Mouse (Mus musculus) B cell, adult (primary cell): Measurements from ENCODE around the gene Celf5. TPM values are rescaled to one million over a fixed set of nuclear protein-coding genes. Genes with fewer than 3 reads are reported as not detected.

Experiments
- total RNA-seq: library from RNA; stranded (reverse); gene quantifications from 4 replicates; pipeline ENCODE4 v1.2.4, GENCODE M21; 2023; ENCODE audit not compliant: inconsistent age

Gene Celf5
- total RNA-seq, result 0.13 TPM in 1 of 4 replicates, not detected in the others

DNA sequence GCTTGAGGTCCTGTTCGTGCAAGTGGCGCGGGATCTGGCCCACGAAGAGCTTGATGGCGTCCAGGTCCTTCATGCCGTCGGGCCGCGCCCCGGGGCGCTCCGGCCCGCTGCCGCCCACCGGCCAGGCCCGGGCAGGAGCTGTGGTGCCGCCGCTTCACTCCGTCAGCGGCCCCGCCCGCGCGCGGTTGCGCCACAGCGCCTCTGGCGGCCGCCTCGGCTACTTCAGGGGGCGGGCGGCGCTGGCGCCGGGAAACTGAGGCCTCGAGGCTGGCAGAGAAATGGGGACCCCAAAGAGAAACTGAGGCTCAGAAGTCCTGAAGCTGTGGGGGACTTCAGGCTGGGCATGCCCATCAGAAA lies at the start of gene Celf5:
Gene Celf5, minus strand, starts transcription at position 177 of the 357 bp plus-strand sequence.

DNA sequence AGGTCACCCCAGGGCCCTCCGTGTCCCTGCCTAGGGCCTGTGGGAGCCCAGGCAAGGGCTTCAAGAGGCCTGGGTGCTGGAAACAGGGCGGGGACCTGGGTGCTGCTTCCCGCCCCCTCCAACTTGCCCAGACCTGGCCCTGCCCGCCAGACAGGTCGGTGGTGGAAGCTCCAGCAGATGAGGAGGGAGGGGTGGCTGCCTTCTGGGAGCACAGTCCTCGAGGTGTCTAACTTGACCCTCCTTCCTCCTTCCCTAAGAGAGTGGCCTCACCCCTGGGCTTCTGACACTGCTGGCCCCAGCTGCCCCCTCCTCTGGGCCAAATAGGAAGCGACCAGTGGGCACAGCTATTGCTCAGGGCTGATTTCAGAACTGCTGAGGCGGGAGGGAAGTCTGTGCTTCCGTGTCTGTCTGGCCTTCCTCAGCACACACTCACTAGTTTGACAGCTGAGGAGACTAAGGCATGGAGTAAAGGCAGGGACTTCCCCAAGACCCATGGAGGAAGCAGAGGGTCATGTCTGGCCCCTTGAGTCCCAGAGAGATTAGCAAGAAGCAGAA lies 41.6 kb upstream of the Celf5 start, which contains the start of gene Gna15:
Gene Gna15, minus strand, starts transcription at position 175 of the 555 bp plus-strand sequence.

DNA sequence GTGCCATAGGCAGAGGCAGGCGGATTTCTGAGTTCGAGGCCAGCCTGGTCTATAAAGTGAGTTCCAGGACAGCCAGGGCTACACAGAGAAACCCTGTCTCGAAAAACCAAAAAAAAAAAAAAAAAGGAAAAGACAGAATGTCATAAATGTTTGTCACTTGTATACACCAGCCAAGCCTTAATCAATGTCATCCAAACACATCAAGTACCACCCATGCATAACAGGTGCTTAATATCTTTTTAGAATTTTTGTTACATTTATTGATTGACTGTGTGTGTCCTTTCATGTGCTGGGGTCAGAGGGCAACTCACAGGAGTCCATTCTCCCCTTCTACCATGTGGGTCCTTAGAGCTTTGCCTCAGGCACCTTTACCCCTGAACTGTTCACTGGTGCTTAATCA lies 17.5 kb upstream of the Celf5 start, which contains the start of gene S1pr4:
Gene S1pr4, minus strand, starts transcription at position 101 of the 400 bp plus-strand sequence.

DNA sequence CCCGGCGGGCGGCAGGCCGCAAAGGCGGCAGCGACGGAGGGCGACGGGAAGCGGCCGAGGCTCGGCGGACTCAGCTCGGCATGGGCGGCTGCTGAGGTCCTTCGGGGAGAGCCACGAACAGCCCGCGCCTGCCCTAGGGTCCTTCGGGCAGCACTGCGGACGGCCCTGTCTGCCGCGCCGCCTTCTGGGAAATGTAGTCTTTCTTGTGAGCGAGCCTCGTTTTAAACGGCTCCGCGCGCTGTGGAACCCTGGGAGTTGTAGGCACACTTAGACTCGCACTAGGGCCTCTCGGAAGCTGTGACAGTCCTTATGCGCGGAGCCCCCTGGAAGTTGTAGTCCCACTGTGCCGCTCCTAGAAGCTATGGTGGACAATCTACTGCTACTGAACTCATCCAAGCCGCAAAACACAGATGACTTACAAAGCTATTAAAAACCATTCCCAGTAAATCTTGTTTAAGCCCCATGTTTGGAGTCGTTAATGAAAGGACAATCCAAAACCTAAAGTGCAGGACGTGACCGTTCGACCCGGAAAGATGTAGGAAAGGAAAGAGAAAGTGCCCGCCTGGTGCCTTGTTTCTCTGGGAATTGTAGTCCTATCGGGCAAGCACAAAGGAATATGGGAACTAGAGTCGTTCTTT lies 13.9 kb upstream of the Celf5 start, which contains the start of gene Ncln:
Gene Ncln, minus strand, starts transcription at position 129 of the 638 bp plus-strand sequence.

DNA sequence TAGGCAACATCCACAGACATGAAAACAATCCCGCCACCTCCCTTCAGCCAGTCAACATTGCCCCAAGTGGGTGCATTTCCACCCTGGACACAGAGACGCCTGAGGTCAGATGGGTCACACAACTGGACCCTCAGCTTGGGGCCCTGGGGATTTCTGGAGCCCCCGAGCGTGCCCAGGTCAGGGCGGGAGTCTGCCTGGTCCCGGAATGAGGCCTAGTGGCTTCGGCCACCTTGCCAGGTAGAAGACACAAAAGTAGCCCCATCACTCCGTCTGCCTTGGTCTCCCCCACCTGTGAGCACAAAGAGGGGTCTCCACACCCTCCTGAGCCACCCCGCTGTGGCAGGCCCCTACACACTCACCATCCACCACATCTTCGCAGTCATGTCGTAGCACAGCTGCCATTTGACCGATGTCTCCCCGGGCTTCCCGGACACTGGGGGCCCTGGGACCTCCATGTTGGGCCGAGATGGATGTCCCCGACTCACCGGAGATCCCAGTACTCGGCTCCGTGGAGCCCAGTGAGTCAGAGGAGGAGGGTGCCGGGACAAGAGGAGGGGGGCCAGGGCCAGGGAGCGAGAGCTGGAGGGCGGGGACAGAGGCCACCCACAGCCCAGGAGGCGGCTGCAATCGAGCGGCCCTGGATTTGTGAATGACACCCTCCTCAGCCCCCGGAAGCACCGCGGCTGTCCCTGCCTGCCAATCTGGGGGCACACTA lies 27.2 kb downstream of the Celf5 start, which contains the start of gene Nfic:
Gene Nfic, minus strand, starts transcription at position 455 of the 715 bp plus-strand sequence.

Other genes starting within 250 kb of the Celf5 start
- 2.6 to 7.2 TPM (median 4.5 TPM) in 4 replicates for gene Zfr2, start 249.6 kb downstream of the Celf5 start, total RNA-seq
- 22.2 to 31.3 TPM (median 26.5 TPM) in 4 replicates for gene Matk, start 229.8 kb downstream of the Celf5 start, total RNA-seq
- gene Mrpl54, start 215.8 kb downstream of the Celf5 start, total RNA-seq, result 128 to 138 TPM (median 136 TPM) in 4 replicates
- 41.2 to 44.0 TPM (median 42.6 TPM) in 4 replicates for gene Apba3, start 215.7 kb downstream of the Celf5 start, total RNA-seq
- 12.7 to 18.0 TPM (median 17.5 TPM) in 4 replicates for gene Tjp3, start 191.1 kb downstream of the Celf5 start, total RNA-seq
- 150 to 166 TPM (median 155 TPM) in 4 replicates for gene Pip5k1c, start 189.7 kb downstream of the Celf5 start, total RNA-seq
- gene Cactin, start 161.6 kb downstream of the Celf5 start, total RNA-seq, result 45.1 to 49.2 TPM (median 46.9 TPM) in 4 replicates
- gene Tbxa2r, start 154.0 kb downstream of the Celf5 start, total RNA-seq, result 3.0 to 4.6 TPM (median 3.8 TPM) in 4 replicates
- gene Gipc3, start 139.4 kb downstream of the Celf5 start, total RNA-seq, result 0.42 to 1.0 TPM (median 0.82 TPM) in 4 replicates
- 64.5 to 77.9 TPM (median 72.9 TPM) in 4 replicates for gene Hmg20b, start 132.2 kb downstream of the Celf5 start, total RNA-seq
- gene Mfsd12, start 125.2 kb downstream of the Celf5 start, total RNA-seq, result 9.2 to 15.5 TPM (median 12.6 TPM) in 4 replicates
- gene 4930404N11Rik, start 116.9 kb downstream of the Celf5 start, total RNA-seq, result 5.8 to 7.9 TPM (median 7.7 TPM) in 4 replicates
- 38.8 to 48.3 TPM (median 46.2 TPM) in 4 replicates for gene Fzr1, start 104.2 kb downstream of the Celf5 start, total RNA-seq
- gene Dohh, start 98.3 kb downstream of the Celf5 start, total RNA-seq, result 33.2 to 44.7 TPM (median 38.4 TPM) in 4 replicates
- gene Gm48551, start 98.2 kb downstream of the Celf5 start, total RNA-seq, result 1.4 to 2.8 TPM (median 1.9 TPM) in 4 replicates
- gene Gm48552, start 93.7 kb downstream of the Celf5 start, total RNA-seq, result 1.8 to 11.0 TPM (median 4.5 TPM) in 4 replicates
- gene Smim24, start 89.7 kb downstream of the Celf5 start, total RNA-seq, result 4.3 to 7.4 TPM (median 6.4 TPM) in 4 replicates
- gene Nfic, start 27.1 kb downstream of the Celf5 start, total RNA-seq, result 15.2 to 21.2 TPM (median 16.2 TPM) in 4 replicates
- gene Ncln, start 13.7 kb upstream of the Celf5 start, total RNA-seq, result 110 to 118 TPM (median 115 TPM) in 4 replicates
- 50.5 to 55.7 TPM (median 53.1 TPM) in 4 replicates for gene S1pr4, start 17.4 kb upstream of the Celf5 start, total RNA-seq
- gene Gna15, start 41.5 kb upstream of the Celf5 start, total RNA-seq, result 5.7 to 6.9 TPM (median 6.4 TPM) in 4 replicates
- gene Gna11, start 62.5 kb upstream of the Celf5 start, total RNA-seq, result 21.6 to 29.7 TPM (median 24.6 TPM) in 4 replicates
- 319 to 355 TPM (median 326 TPM) in 4 replicates for gene Aes, start 76.8 kb upstream of the Celf5 start, total RNA-seq
- gene Tle2, start 91.9 kb upstream of the Celf5 start, total RNA-seq, result 4.0 to 6.9 TPM (median 4.3 TPM) in 4 replicates
- gene Tle6, start 118.4 kb upstream of the Celf5 start, total RNA-seq, result 0.74 to 1.9 TPM (median 1.7 TPM) in 3 of 4 replicates, not detected in the other
- 2.0 to 4.7 TPM (median 2.9 TPM) in 4 replicates for gene BC025920, start 123.6 kb upstream of the Celf5 start, total RNA-seq
- gene Sirt6, start 145.1 kb upstream of the Celf5 start, total RNA-seq, result 18.6 to 26.0 TPM (median 23.9 TPM) in 4 replicates
- gene Ankrd24, start 145.8 kb upstream of the Celf5 start, total RNA-seq, result 2.6 to 3.3 TPM (median 2.7 TPM) in 4 replicates
- 1.5 to 2.7 TPM (median 2.1 TPM) in 4 replicates for gene Gm10778, start 166.3 kb upstream of the Celf5 start, total RNA-seq
- gene Zfp433, start 222.1 kb upstream of the Celf5 start, total RNA-seq, result 7.6 to 12.4 TPM (median 8.3 TPM) in 4 replicates